1 mouse cellular context compared by ENCODE assay signal in the genomic region with DNA sequence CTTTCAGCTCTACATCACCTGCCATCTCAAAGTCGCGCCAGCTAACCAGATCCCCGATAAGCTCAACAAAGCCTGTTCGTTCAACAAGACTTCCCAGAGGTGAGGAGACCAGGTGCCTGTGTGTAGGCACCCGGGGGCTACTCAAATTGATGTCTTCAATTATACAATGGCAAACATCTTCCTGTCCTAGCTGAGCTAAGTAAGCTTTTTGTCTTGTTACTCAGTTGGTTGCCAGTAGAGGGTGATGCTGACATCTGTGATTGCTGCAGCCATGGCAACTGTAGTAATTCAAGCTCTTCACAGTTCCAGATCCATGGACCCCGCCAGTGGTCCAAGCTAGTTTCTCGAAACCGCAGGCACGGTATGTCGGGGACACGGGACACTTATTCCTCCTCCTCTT.
TF ChIP-seq lines count a peak whose summit lies in the region.

No protein-coding gene starts in this region.

TF ChIP-seq in MEL, 35 proteins besides CTCF, POLR2A, EP300 and RAD21 (continued from another document):
- TF ChIP-seq GABPA (IDR thresholded peaks at IDR 0.05; ENCODE audit: low read depth, low read length) (no peak), ZNF384 (IDR thresholded peaks at IDR 0.05; ENCODE audit: low read depth, low read length) (no peak)
